ENCODE assay signal across 10 mouse cellular contexts in genomic region chr16:17834543-17834942, GRCm38 (mm10). TPM values are rescaled to one million over a fixed set of nuclear protein-coding genes. Genes with fewer than 3 reads are reported as not detected.
DNase-seq lines count a peak whose midpoint lies in the region; ATAC-seq and TF ChIP-seq lines count a peak whose summit lies in the region.
"Had no signal": no experiment of that assay in that cellular context is flagged by ENCODE, and none has a peak within 500 bp of the region (broad histone marks: within the 10 kb centered on the region; RNA-seq: fewer than 3 reads in every experiment).

No protein-coding gene starts in this region.

- WGBS in heart, embryonic 11.5 days (ENCODE audit: insufficient replicate concordance): 40% methylated on average over 7 of the region's 7 CpGs
- 54% methylated on average over 7 of the region's 7 CpGs for WGBS in hindbrain, embryonic 11.5 days

- peak overlapping the region; percentile 97 for H3K4me2 ChIP-seq in heart, embryonic 11.5 days
- peak overlapping the region; percentile 99; the same call in 1 of the 2 replicates for H3K4me2 ChIP-seq in hindbrain, embryonic 11.5 days (replicated peaks; ENCODE audit: low read depth, low read length)

- H3K4me1 ChIP-seq in heart, embryonic 11.5 days (ENCODE audit: control insufficient read depth, insufficient read depth, low read length): no peaks in the 10 kb centered on the region
- H3K4me1 ChIP-seq in ES-Bruce4 (ENCODE audit: control insufficient read depth, insufficient read depth, low read length): peaks cover 2% of the 10 kb centered on the region
- peaks cover 3% of the 10 kb centered on the region for H3K4me1 ChIP-seq in hindbrain, embryonic 11.5 days (replicated peaks; ENCODE audit: control insufficient read depth, insufficient read depth, low read length)

- H3K4me3 ChIP-seq in heart, embryonic 11.5 days (ENCODE audit: low read depth, low read length): 0 out of 2 replicates have a peak overlapping the region, but pooled peaks have one; percentile 59
- no peak overlapping the region for H3K4me3 ChIP-seq in ES-Bruce4 (ENCODE audit: low read depth, low read length)
- peak overlapping the region; percentile 56; the same call in 1 of the 2 replicates for H3K4me3 ChIP-seq in hindbrain, embryonic 11.5 days (ENCODE audit: low read depth, low read length)

- no peak for TF ChIP-seq CTCF in ES-Bruce4 (IDR thresholded peaks at IDR 0.05; ENCODE audit: low read depth, low read length)

- no peak for TF ChIP-seq POLR2A in ES-Bruce4 (IDR thresholded peaks at IDR 0.05; ENCODE audit: insufficient read depth, low read length)

- no peak overlapping the region for H3K9ac ChIP-seq in heart, embryonic 11.5 days (ENCODE audit: low read depth, low read length)
- H3K9ac ChIP-seq in ES-Bruce4 (ENCODE audit: low read depth, poor library complexity, severe bottlenecking): peak overlapping the region; percentile 81; the same call in 1 of the 2 replicates
- no peak overlapping the region for H3K9ac ChIP-seq in hindbrain, embryonic 11.5 days (ENCODE audit: low read depth, low read length)

- TF ChIP-seq EP300 in ES-Bruce4 (IDR thresholded peaks at IDR 0.05; ENCODE audit: insufficient read depth, low read depth, low read length): no peak

- intact Hi-C loops in heart, postnatal 25 days (cut with DNase I): no loop called here

- no peak for DNase-seq in heart, postnatal 25 days (ENCODE audit: low spot score)
- no peak for DNase-seq in hindbrain, embryonic 11.5 days (ENCODE audit: low spot score)
- DNase-seq in T-cell, adult 2 months (ENCODE audit: low spot score): no peak
- no peak for DNase-seq in retina, embryonic 14.5 days (ENCODE audit: low spot score)
- DNase-seq in right cerebral cortex, postnatal 36 days (ENCODE audit: low spot score in 2 of 2): no peak
- DNase-seq: gastrocnemius, postnatal 25 days; layer of hippocampus, adult 9-11 months had no signal

- H3K9me3 ChIP-seq in heart, embryonic 11.5 days (replicated peaks; ENCODE audit: control insufficient read depth, low read length): no peaks in the 10 kb centered on the region
- H3K9me3 ChIP-seq in ES-Bruce4 (replicated peaks; ENCODE audit: control insufficient read depth, insufficient read depth, low read length, poor library complexity, severe bottlenecking): no peaks in the 10 kb centered on the region
- no peaks in the 10 kb centered on the region for H3K9me3 ChIP-seq in hindbrain, embryonic 11.5 days (ENCODE audit: control insufficient read depth, low read length)

- H3K36me3 ChIP-seq in heart, embryonic 11.5 days (ENCODE audit: control insufficient read depth, insufficient read depth, low read length): no peaks in the 10 kb centered on the region
- H3K36me3 ChIP-seq in ES-Bruce4 (ENCODE audit: control insufficient read depth, insufficient read depth, low read length, poor library complexity, severe bottlenecking): no peaks in the 10 kb centered on the region
- no peaks in the 10 kb centered on the region for H3K36me3 ChIP-seq in hindbrain, embryonic 11.5 days (ENCODE audit: control insufficient read depth, insufficient read depth, low read length)

- no peak overlapping the region for H3K27ac ChIP-seq in heart, embryonic 11.5 days (ENCODE audit: low read depth, low read length)
- no peak overlapping the region for H3K27ac ChIP-seq in ES-Bruce4 (ENCODE audit: insufficient read depth, low read length)
- no peak overlapping the region for H3K27ac ChIP-seq in hindbrain, embryonic 11.5 days (ENCODE audit: low read depth, low read length)

- peaks cover 81% of the 10 kb centered on the region for H3K27me3 ChIP-seq in heart, embryonic 11.5 days (ENCODE audit: control insufficient read depth, insufficient read depth, low read length)
- H3K27me3 ChIP-seq in ES-Bruce4 (ENCODE audit: control insufficient read depth, insufficient read depth, low read length, poor library complexity, severe bottlenecking): peaks cover 9% of the 10 kb centered on the region
- H3K27me3 ChIP-seq in hindbrain, embryonic 11.5 days (ENCODE audit: control insufficient read depth, insufficient read depth, low read length): peaks cover 58% of the 10 kb centered on the region

- no peak for ATAC-seq in heart, embryonic 11.5 days (replicated peaks; ENCODE audit: insufficient number of reproducible peaks, low FRiP score, low TSS enrichment)
- ATAC-seq in hindbrain, embryonic 11.5 days (ENCODE audit: low FRiP score): no peak
- ATAC-seq in megakaryocyte-erythroid progenitor cell, adult 5-6 weeks (replicated peaks; ENCODE audit: low FRiP score, low TSS enrichment, poor library complexity, severe bottlenecking): peak; percentile 32; the same call in 1 of the 2 replicates

RNA-seq across cellular contexts. Expression of gene B830017H08Rik, which starts 1.6 kb away (rescaled TPM):
- polyA plus RNA-seq in heart, embryonic 11.5 days (2014; fragmentation: Nextera tagmentation; extraction: Ambion mirVana): 0.13 TPM in 1 of 2 replicates, not detected in the other
- not detected for total RNA-seq in heart, postnatal 25 days (2021)
- not detected in 2 replicates for polyA plus RNA-seq in ES-Bruce4 (2011; ENCODE audit: insufficient read depth, insufficient read length, low read depth, missing spikeins)
- polyA plus RNA-seq in hindbrain, embryonic 11.5 days (2014; fragmentation: Nextera tagmentation; extraction: Ambion mirVana): 0.20 and 0.49 TPM in 2 replicates
- not detected in 2 replicates for total RNA-seq in megakaryocyte-erythroid progenitor cell, adult 5-6 weeks (2014; fragmentation: Nextera tagmentation)
- total RNA-seq in megakaryocyte-erythroid progenitor cell, adult 5-6 weeks (2017): not detected in 2 replicates
- total RNA-seq: gastrocnemius, postnatal 25 days had no signal

RNA-seq across cellular contexts. Expression of gene Car15, which starts 3.6 kb away (rescaled TPM):
- polyA plus RNA-seq in heart, embryonic 11.5 days (2014; fragmentation: Nextera tagmentation; extraction: Ambion mirVana): 1.0 and 1.9 TPM in 2 replicates
- 1 to 10 TPM; 1.8 to 2.5 TPM for total RNA-seq in heart, postnatal 25 days (2021)
- polyA plus RNA-seq in ES-Bruce4 (2011; ENCODE audit: insufficient read depth, insufficient read length, low read depth, missing spikeins): not detected in 2 replicates
- 1.8 and 2.9 TPM in 2 replicates for polyA plus RNA-seq in hindbrain, embryonic 11.5 days (2014; fragmentation: Nextera tagmentation; extraction: Ambion mirVana)
- total RNA-seq in megakaryocyte-erythroid progenitor cell, adult 5-6 weeks (2014; fragmentation: Nextera tagmentation): 3.5 and 6.9 TPM in 2 replicates
- 2.2 and 3.4 TPM in 2 replicates for total RNA-seq in megakaryocyte-erythroid progenitor cell, adult 5-6 weeks (2017)

RNA-seq across cellular contexts. Expression of gene Scarf2, which starts 37.5 kb away (rescaled TPM):
- 7.2 and 9.6 TPM in 2 replicates for polyA plus RNA-seq in heart, embryonic 11.5 days (2014; fragmentation: Nextera tagmentation; extraction: Ambion mirVana)
- 1 to 10 TPM; 5.1 to 5.6 TPM for total RNA-seq in heart, postnatal 25 days (2021)
- 5.8 and 6.5 TPM in 2 replicates for polyA plus RNA-seq in ES-Bruce4 (2011; ENCODE audit: insufficient read depth, insufficient read length, low read depth, missing spikeins)
- polyA plus RNA-seq in hindbrain, embryonic 11.5 days (2014; fragmentation: Nextera tagmentation; extraction: Ambion mirVana): 6.4 and 7.2 TPM in 2 replicates
- total RNA-seq in megakaryocyte-erythroid progenitor cell, adult 5-6 weeks (2014; fragmentation: Nextera tagmentation): not detected in 2 replicates
- not detected in 2 replicates for total RNA-seq in megakaryocyte-erythroid progenitor cell, adult 5-6 weeks (2017)

RNA-seq across cellular contexts. Expression of gene Gm20518, which starts 56.9 kb away (rescaled TPM):
- 0.07 and 0.17 TPM in 2 replicates for polyA plus RNA-seq in heart, embryonic 11.5 days (2014; fragmentation: Nextera tagmentation; extraction: Ambion mirVana)
- under 1 TPM; 0.17 to 0.68 TPM for total RNA-seq in heart, postnatal 25 days (2021)
- 0.26 TPM in 1 of 2 replicates, not detected in the other for polyA plus RNA-seq in ES-Bruce4 (2011; ENCODE audit: insufficient read depth, insufficient read length, low read depth, missing spikeins)
- 0.15 and 0.29 TPM in 2 replicates for polyA plus RNA-seq in hindbrain, embryonic 11.5 days (2014; fragmentation: Nextera tagmentation; extraction: Ambion mirVana)
- 2.3 and 2.7 TPM in 2 replicates for total RNA-seq in megakaryocyte-erythroid progenitor cell, adult 5-6 weeks (2014; fragmentation: Nextera tagmentation)
- 1.2 TPM in 1 of 2 replicates, not detected in the other for total RNA-seq in megakaryocyte-erythroid progenitor cell, adult 5-6 weeks (2017)

RNA-seq across cellular contexts. Expression of gene Tssk1, which starts 59.5 kb away (rescaled TPM):
- 0.07 TPM in 1 of 2 replicates, not detected in the other for polyA plus RNA-seq in heart, embryonic 11.5 days (2014; fragmentation: Nextera tagmentation; extraction: Ambion mirVana)
- under 1 TPM; 0.05 to 0.11 TPM for total RNA-seq in heart, postnatal 25 days (2021)
- polyA plus RNA-seq in ES-Bruce4 (2011; ENCODE audit: insufficient read depth, insufficient read length, low read depth, missing spikeins): not detected in 2 replicates
- polyA plus RNA-seq in hindbrain, embryonic 11.5 days (2014; fragmentation: Nextera tagmentation; extraction: Ambion mirVana): 0.04 and 0.11 TPM in 2 replicates
- total RNA-seq in megakaryocyte-erythroid progenitor cell, adult 5-6 weeks (2014; fragmentation: Nextera tagmentation): 0.72 TPM in 1 of 2 replicates, not detected in the other
- 0.14 TPM in 1 of 2 replicates, not detected in the other for total RNA-seq in megakaryocyte-erythroid progenitor cell, adult 5-6 weeks (2017)
